Mouse (Mus musculus): Measurements from ENCODE around the gene Hspa1a.
"Not testable (repeated sequence)": the region's sequence is repeated elsewhere in the genome, so short reads cannot be mapped to it uniquely, and the experiment has no call there.

Gene Hspa1a

DNA sequence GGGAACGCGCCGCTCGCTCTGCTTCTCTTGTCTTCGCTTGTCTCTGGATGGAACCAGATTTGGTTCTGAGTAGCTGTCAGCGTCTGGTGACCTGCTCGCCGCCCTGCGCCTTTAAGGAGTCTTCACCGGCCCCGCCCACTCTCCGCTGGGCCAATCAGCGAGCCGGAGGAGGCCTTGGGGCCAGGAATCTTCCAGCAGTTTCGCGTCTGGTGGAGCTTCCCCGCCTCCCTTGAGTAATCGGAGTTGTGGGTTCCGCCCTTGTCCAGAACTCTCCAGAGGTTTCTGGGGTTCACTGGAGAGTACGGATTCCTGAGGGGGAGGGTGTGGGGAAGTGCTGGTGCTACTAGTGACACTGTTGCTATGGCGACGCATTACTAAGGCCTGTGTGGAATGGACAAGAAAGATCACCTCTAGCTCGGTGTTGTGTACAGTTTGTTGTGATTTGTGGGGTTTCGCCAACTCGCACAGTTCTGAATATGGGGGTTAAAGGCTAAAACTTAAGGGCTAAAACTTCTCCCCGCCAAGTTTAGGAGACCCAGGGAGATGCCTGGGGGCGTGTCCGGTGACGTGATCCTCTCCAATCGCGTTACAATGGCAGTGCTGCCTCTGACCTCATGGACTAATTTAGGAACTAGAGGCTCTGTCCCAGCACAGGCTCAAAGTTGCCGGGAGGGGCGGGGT is at the start of gene Hspa1a, which contains the start of gene Hspa1l:
Gene Hspa1a, minus strand, starts transcription at position 88 of the 681 bp plus-strand sequence.
Gene Hspa1l, plus strand, starts transcription at position 635 of the 681 bp plus-strand sequence.
- peak; percentile 39 to 56 for DNase-seq (ENCODE audit: low spot score in 2 of 2)

DNA sequence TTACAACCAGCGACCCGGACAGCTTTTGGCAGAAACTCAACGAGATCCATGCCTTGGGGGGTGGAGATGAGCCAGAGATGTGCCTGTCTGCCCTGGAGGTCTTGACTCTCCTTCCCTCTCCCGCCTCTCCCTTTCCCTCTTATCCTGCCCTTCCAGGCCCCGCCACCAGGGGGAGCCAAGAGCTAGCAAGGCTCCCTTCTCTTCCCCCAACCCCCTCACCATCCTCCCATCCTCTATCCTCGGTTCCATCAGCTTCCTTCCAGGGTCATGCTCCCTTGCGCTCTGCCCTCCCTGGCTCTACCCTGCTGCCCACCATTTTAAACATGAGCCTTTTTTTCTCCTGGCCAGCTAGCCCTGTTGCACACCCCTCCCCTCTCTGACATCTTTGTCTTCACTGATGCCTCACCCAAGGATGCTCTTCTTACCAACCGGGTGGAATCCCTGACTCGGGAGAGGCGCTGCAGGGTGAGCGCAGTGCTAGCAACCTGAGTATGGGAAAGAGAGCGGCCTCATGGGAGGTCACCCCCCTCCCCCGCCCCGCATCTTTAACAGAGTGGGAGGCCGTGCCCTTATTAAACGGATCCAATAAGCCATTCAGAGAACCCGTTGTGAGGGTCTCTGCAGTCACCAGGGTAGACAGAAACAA is 49.3 kb upstream of the Hspa1a start:
- DNase-seq (ENCODE audit: low spot score in 2 of 2) = peak; percentile 80 to 96

DNA sequence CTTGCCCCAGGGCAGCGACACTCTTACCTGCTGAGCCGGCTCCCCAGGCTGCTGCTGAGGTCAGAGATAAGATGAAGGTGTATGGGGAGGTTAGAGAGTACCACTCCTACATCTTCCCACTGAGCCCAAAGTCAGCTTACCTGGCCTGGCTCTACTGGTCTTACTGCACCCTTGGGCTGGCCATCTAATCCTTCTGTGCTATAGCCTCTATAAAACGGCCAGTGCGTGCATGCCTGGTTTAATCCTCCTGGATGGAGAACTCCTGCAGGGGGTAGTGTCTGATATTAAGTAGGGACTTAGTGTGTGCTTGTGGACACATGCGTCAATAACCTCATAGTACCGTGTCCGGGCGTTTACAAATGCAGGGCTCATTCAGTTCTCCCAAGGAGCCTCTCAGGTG is 48.6 kb upstream of the Hspa1a start:
- DNase-seq (ENCODE audit: low spot score in 2 of 2) = no peak

DNA sequence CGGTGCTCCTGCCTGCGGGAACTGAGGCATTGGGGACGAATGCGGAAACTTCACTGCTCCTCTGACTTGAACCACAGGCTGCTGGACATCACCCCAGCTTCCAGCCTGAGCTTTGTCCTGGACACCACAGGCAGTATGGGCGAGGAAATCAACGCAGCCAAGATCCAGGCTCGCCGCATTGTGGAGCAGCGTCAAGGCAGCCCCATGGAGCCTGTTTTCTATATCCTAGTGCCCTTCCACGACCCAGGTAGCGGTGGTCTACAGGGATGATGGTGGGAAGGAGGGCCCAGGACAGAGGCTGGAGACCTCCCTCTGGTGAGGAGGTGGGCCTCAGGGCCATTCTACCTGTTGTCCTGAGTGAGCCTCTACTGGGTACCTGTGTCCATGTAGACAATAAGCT is 47.9 kb upstream of the Hspa1a start:
- no peak for DNase-seq (ENCODE audit: low spot score in 2 of 2)

DNA sequence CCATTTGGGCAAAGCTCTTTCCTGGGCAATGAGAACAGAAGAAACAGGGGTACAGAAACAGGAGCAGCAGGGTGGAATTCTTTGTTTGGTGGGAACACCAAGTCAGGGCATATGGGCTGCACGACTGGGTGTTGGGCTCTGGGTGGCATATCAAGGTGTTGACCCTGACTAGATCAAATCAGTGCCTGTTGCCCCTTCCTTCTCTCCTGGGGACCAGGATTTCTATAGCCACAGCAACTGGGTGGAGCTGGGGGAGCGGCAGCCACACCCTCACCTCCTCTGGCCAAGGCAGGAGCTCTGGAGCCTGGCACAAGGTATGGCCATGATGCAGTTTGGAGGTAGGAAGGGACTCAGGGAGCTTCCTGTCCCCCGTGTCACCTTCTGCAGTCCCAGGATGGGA is 46.2 kb upstream of the Hspa1a start:
- DNase-seq (ENCODE audit: low spot score in 2 of 2) = no peak

DNA sequence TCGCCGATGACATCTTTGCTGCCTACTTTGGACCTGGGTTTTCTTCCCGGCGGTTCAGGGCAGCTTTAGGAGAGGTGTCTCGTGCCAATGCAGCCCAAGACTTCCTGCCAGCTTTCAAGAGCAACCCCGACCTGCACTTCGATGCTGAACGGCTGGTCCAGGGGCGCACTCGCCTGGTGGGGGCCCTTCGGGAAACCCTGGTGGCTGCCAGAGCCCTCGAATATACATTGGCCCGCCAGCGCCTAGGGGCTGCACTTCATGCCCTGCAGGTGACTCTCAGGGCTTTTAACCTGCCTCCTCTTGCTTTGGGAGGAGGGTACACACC is 45.7 kb upstream of the Hspa1a start:
- no peak for DNase-seq (ENCODE audit: low spot score in 2 of 2)

DNA sequence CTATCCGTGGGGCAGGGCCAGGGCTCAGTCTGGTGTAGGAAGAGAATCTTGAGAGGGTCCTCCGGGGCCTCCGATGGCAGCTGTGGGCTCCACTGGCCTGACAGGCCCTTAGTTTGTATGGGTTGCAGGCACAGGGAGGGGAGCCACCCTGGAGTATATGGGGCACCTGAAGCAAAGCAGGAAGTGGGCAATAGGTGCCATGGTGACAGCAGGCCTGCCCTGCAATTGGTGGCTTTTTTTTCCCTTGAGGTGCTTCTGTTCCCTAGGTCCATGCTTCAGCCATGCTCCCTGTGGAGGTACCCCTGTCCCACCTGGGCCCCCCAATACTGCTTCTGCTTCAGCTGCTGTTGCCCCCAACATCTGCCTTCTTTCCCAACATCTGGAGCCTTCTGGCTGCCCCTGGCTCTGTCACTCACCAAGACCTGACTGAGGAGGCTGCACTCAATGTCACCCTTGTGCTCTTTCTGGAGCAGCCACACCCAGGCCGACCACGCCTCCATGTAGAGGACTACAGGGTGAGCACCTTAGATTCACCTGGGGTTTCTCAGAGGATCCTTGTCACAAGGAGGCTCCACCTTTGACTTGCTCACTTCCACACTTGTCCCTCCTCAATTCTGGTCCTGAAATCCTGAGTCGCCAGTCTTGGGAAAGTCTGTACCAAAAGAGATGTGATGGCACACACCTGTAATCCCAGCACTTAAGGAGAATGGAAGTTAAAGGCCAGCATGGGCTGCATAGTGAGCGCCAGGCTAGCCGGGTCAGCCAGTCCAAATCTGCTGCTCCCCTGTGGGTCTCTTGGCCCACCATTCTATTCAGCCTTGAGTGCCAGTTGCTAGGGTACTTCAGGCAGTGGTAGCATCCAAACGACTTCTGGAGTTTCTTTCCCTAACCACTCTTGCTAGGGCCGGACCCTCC is 45.1 kb upstream of the Hspa1a start:
- no peak for DNase-seq (ENCODE audit: low spot score in 2 of 2)

DNA sequence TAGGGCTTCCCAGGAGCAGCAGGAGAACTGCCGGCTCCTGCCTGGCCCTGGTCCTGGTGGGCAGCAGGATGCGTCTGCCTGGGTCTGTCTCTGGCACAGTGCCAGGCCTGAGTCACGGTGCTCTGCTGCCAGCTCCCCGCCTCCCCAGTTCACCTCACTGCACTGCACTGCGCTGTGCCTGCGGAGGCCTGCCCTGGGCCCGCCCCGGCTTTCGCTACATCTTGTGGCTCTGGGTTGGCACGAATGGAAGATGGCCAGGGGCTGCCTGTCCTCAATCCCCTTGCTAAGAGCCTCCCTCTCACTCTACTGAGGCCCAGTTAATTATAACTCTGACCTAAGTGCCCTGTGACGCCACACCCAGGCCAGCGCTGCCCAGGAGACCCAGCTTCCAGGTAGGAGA is 44.4 kb upstream of the Hspa1a start, which contains the start of gene Vwa7:
Gene Vwa7, plus strand, starts transcription at position 204 of the 400 bp plus-strand sequence.
- DNase-seq (ENCODE audit: low spot score in 2 of 2) = peak; percentile 60 to 82

DNA sequence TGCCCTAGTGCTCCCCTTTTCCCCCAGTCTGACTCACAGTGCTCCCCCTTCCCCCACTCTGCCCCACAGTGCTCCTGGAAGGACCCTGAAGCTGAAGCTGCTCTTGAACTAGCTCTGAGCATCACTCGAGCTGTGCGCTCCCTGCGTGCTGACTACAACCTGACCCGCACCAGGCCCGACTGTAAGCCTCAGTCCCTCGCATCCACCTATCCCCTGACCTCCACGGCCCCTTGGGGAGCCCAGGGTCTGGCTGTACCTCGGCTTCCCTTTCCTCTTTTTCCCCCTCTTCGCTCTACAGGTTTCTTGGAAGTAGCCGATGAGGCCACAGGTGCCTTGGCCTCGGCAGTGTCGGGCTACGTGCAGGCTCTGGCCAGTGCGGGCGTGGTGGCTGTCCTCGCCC is 43.3 kb upstream of the Hspa1a start:
- no peak for DNase-seq (ENCODE audit: low spot score in 2 of 2)

DNA sequence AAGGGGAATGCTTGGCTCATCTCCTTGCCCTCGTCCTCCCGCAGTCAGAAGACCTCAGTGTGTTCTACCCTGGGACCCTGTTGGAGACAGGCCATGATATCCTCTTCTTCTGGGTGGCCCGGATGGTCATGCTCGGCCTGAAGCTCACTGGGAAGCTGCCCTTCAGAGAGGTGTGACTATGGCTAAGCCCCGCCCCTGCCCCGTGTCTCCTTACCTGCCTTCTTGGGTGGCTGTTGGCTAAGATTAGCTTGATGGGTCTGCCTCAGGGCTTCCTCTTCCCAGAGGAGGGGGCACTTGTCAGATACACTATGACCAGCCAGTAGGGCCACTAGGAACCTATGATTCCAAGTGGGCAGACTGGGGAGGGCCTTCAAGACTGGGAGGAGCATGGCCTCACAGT is 41.3 kb upstream of the Hspa1a start:
- DNase-seq (ENCODE audit: low spot score in 2 of 2) = no peak

DNA sequence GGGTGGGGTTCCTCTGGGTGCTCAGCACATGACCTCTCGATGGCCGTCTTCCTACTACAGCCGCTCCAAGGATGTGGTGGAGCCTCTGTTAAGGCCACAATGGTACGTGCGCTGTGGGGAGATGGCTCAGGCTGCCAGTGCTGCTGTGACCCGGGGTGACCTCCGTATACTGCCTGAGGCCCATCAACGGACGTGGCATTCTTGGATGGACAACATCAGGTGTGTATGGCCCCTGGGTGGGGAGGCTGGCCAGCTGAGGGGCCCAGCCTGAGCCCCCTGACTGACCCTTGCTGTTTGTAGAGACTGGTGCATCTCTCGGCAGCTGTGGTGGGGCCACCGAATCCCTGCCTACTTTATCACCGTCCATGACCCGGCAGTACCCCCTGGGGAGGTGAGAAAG is 40.5 kb upstream of the Hspa1a start:
- DNase-seq (ENCODE audit: low spot score in 2 of 2) = no peak

DNA sequence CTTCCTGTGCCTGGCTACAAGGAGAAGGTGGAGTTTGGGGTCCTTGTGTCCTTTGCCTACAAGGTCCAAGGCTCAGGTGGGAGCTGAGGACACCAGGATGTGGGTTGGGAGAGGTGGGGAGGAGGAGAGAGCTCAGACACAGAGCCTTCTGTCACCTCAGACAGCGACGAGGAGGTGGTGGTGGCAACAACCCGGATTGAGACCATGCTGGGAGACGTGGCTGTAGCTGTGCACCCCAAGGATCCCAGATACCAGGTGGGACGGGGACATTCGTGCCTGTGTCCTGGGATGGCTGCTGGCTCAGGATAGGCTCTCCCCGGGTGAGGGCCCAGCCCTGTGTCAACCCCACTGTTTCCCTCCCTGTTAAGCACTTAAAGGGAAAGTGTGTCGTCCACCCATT is 39.5 kb upstream of the Hspa1a start:
- DNase-seq (ENCODE audit: low spot score in 2 of 2) = no peak

DNA sequence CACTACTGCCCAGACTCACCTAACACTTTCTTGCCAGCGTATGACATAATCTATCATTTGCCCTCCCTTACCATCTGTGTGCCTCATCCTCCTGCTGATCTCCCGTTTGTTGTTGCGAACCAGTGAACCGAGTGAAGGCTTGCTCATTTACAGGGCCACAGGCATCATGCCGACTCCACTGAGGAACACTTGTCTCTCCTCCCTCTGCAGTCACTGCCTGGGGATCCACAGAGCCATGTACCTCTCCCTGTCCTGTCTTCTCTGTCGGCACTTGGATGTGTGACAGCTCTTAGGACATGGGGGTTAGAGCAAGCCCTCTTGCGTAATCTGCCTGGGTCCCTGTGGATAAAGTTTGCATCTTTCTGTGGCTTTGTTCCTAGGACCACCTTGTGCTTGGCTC is 37.6 kb upstream of the Hspa1a start:
- DNase-seq (ENCODE audit: low spot score in 2 of 2) = no peak

DNA sequence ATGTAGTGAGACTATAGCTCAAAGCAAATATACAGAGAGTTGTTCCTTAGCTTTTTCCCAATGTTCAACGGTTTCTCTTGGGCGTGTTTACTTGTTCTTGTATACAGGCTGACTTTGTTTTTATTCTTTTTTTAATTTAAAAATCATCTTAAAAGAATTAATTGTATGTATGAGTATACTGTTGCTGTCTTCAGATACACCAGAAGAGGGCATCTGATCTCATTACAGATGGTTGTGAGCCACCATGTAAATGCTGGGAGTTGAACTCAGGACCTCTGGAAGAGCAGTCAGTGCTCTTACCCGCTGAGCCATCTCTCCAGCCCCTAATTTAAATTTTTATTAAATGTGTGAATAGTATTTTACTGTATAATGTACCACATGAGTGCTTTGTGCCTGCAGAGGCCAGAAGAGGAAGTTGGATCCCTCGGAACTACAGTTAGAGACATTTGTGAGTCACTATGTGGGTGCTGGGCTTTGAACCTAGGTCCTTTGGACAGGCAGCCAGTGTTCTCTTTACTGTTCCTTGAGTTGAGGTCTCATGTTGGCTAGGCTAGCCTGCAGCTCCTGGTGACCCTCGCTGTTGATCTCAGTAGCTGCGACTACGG is 35.5 kb upstream of the Hspa1a start:
- DNase-seq (ENCODE audit: low spot score in 2 of 2) = no peak

DNA sequence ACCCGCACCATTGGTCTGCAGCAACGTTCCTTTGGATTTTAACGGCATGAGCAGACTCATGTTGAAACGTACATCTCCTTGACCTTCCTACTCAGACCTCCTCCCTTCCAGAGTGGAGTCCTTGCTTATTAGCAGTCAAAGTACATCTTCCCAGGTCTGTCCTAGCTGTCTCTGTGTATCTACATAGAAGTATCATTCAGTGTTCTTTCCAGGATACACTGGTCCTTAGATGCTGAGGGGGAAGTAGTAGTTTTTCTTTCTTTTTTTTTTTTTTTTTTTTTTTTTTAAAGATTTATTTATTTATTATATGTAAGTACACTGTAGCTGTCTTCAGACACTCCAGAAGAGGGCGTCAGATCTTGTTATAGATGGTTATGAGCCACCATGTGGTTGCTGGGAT is 33.9 kb upstream of the Hspa1a start:
- DNase-seq (ENCODE audit: low spot score in 2 of 2) = not testable (repeated sequence)

DNA sequence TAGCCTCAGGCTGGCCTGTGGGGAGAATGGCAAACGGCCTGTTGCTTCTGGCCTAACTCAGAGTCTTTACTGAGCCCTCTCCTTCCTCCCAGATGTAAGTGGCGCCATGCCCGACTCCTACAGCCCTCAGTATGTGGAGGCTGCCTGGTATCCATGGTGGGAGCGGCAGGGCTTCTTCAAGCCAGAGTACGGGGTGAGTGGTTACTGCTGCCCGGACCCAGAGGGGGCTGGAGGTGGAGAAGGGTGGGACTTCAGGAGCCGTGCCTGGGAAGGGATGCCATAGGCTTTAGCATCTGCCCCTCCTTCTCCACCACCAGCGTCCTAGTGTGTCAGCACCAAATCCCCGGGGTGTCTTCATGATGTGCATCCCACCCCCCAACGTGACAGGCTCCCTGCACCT is 33.2 kb upstream of the Hspa1a start:
- no peak for DNase-seq (ENCODE audit: low spot score in 2 of 2)

DNA sequence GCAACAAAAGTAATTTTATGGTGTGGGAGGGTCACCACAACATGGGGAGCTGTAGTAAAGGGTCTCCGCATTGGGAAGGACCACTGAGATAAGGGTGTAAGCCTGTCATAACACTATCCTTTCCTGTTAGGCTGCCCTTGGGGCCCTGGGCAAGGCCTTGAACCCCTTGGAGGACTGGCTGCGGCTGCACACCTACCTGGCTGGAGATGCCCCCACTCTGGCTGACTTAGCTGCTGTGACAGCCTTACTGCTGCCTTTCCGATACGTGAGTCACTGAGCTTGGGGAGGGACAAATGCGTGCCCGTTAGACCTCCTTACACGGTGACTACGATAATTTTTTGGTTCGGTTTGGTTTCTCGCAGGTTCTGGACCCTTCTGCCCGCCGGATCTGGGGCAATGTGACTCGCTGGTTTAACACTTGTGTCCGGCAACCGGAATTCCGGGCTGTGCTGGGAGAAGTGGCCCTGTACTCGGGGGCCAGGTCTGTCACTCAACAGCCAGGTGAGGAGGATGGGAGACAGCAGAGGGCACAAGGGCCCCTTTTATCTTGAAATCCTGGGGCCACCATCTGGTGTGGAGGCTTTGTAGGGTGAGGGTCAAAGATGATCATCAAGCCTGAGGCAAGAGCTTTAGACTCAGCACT is 32.2 kb upstream of the Hspa1a start:
- DNase-seq (ENCODE audit: low spot score in 2 of 2) = no peak

DNA sequence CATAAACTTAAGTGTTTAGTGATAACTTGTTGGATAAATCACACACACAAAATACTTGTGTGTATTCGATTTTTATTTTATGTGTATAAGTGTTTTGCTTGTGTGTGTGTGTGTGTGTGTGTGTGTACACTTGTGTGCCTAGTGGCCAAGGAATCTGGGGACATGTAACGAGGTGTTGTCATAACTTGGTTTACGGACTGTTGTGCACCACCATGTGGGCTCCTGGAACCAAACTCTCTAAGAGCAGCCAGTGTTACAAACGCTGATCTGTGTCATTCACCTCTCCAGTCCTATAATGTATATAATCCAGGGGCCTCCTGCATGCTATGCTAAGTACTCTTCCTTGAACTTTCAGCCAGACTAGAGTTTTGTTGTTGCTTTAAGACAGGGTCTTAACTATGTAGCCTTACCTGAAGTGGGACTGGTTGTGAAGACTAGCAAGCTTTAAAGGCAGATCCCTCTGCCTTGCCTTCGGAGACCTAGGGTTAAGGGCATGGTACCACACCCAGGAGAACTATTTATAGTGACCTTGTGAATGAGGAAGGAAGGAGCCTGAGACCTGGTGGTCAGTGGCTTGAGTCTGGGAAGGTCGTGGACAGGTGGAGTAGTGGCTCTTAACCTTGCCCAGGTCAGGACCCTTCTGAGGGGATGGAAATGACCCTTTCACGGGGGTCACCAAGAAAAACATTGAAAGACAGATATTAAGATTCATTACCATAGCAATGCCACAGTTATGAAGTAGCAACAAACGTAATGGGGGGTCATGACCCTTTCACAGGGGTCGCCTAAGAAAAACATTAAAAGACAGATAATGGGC is 31.3 kb upstream of the Hspa1a start:
- no peak for DNase-seq (ENCODE audit: low spot score in 2 of 2)

DNA sequence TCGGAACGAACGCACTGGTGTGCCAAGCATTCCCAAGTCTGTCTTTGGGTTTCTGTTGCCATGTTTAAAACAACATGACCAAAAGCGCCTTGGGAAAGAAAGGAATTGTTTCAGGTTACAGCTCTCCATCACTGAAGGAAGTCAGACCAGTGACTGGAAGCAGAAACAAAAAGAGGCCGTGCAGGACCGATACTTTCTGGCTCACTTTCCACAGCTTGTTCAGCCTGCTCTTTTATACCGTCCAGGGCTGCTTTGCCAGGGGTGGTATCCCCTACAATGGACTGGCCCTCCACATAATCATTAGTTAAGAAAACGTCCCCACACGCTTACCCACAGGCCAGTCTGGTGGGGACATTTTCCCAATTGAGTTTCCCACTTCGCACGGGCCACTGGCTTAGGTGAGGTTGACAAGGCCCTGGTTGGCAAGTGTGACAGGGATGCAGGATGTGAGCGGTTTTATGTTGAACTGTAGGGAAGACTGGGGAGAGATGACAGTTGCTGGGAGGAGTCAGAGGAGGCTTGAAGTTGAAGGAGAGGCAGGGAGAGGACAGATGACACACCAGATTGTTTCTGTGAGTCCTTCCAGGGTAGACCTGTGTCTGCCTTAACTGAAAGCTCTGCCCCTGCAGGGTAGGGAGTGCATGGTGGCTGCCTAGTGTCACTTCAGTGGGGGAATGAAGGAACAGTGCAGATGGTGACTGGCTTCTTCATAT is 30.4 kb upstream of the Hspa1a start:
- DNase-seq (ENCODE audit: low spot score in 2 of 2) = no peak
